Mouse (Mus musculus): ENCODE results near the gene Tmem63a.

DNA sequence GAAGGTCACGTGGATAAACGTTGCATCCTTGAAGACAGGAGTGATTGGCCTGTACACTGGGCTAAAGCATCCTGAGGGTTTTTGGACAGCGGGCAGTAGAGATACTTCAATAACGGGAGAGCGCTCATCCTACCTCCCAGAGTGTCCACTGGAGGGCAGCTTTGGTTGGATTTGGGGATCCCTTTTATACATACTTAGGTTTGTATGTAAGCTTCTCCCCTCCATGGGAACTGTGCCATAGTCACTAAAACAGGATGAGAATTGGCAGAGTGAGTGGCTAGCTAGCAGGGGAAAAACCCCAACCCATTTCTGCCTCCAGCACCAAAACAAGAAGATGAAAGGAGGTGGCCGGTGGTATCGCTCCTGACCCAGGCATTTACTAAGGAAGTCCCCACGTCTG is 31.0 kb upstream of the Tmem63a start:
- TF ChIP-seq CTCF (IDR thresholded peaks at IDR 0.05; ENCODE audit: extremely low read depth, insufficient read depth, low read length) (peak; percentile 45; the same call in 1 of the 2 replicates), POLR2A (IDR thresholded peaks at IDR 0.05; ENCODE audit: extremely low read depth, insufficient read depth, low read length) (no peak)
